Mouse (Mus musculus) liver, postnatal 0 days (tissue): ENCODE measurements around the gene Nectin2. TPM values are rescaled to one million over a fixed set of nuclear protein-coding genes. Genes with fewer than 3 reads are reported as not detected.

ENCODE experiments used
- ATAC-seq: fragments of 200-750 bp; cut with Nextera tagmentation; 2 replicates; pipeline ENCODE4 v1.8.0; 2017; ENCODE audit warnings: mild to moderate bottlenecking, moderate library complexity
- DNase-seq: peaks from one replicate; pipeline ENCODE4 v3.0.0-alpha.2; 2016
- H3K27ac ChIP-seq: fragments of 300-500 bp; sonication (generic); 2 replicates; pipeline ENCODE4 v1.5.1; 2014; ENCODE audit warnings: antibody characterized with exemption, moderate library complexity, mild to moderate bottlenecking, low read depth
- H3K27me3 ChIP-seq: fragments of 300-500 bp; sonication (generic); 2 replicates; pipeline ENCODE4 v1.6.1; 2014; ENCODE audit warnings: low read length, control low read depth, mixed read lengths; ENCODE audit not compliant: insufficient read depth
- H3K36me3 ChIP-seq: fragments of 300-500 bp; sonication (generic); replicated peaks from 2 replicates; pipeline ENCODE4 v1.6.1; 2014; ENCODE audit warnings: mild to moderate bottlenecking, control low read depth, low read length, moderate library complexity, mixed read lengths; ENCODE audit not compliant: insufficient read depth
- H3K4me1 ChIP-seq: fragments of 300-500 bp; sonication (generic); 2 replicates; pipeline ENCODE4 v1.6.1; 2014; ENCODE audit warnings: antibody characterized with exemption, mild to moderate bottlenecking, control low read depth; ENCODE audit not compliant: insufficient read depth
- H3K4me2 ChIP-seq: fragments of 300-500 bp; sonication (generic); 2 replicates; pipeline ENCODE4 v1.6.1; 2014; ENCODE audit warnings: low read depth, mild to moderate bottlenecking, low read length, moderate library complexity, mixed read lengths
- H3K4me3 ChIP-seq: fragments of 300-500 bp; sonication (generic); 2 replicates; pipeline ENCODE4 v1.5.1; 2014; ENCODE audit warnings: low read depth, low read length
- H3K9ac ChIP-seq: fragments of 300-500 bp; sonication (generic); replicated peaks from 2 replicates; pipeline ENCODE4 v1.6.1; 2014; ENCODE audit warnings: mild to moderate bottlenecking, moderate library complexity
- H3K9me3 ChIP-seq: fragments of 300-500 bp; sonication (generic); 2 replicates; pipeline ENCODE4 v1.6.1; 2016; ENCODE audit warnings: mild to moderate bottlenecking, control low read depth, low read length, mixed read lengths
- CTCF ChIP-seq: sonication (generic); IDR thresholded peaks from 2 replicates; pipeline ENCODE4 v1.5.1; 2016; ENCODE audit warnings: antibody characterized with exemption, low read depth
- EP300 ChIP-seq: IDR thresholded peaks from 2 replicates; pipeline ENCODE4 v1.6.1; 2016; ENCODE audit warnings: antibody characterized with exemption, low read depth, mild to moderate bottlenecking
- WGBS: fragments of 180-500 bp; shearing (Covaris S2); extraction: QIAGEN DNeasy Blood & Tissue Kit; methylation state at CpG from one replicate; pipeline ENCODE4 v1.1.7; 2014; ENCODE audit not compliant: insufficient replicate concordance; 5-methylcytosine and 5-hydroxymethylcytosine counted together
- polyA plus RNA-seq: library from polyadenylated mRNA; unstranded; fragments of >200 nt; fragmentation: Nextera tagmentation; extraction: Ambion mirVana; gene quantifications from 2 replicates; pipeline ENCODE4 v1.2.1, GENCODE M21; 2015

The Nectin2 gene
- polyA plus RNA-seq, 1 experiment from 2014 or later: 51.0 TPM

- WGBS: 1% methylated on average over 19 of the region's 19 CpGs
- no peaks in the 10 kb centered on the region for H3K27me3 ChIP-seq
- peaks cover 12% of the 10 kb centered on the region; the same call in 1 of the 2 replicates for H3K4me1 ChIP-seq
- no peaks in the 10 kb centered on the region for H3K36me3 ChIP-seq
- DNase-seq (peak; percentile 93), ATAC-seq (peak; percentile 30)
- TF ChIP-seq CTCF: peak; percentile 98
- TF ChIP-seq EP300: no peak
- H3K27ac ChIP-seq: no peak overlapping the region
- H3K4me3 ChIP-seq: no peak overlapping the region
- no peak overlapping the region for H3K9ac ChIP-seq
- peak overlapping the region; percentile 61 for H3K4me2 ChIP-seq
- H3K9me3 ChIP-seq: no peaks in the 10 kb centered on the region
Measured at GRCm38 (mm10) chr7:19789904-19790347, 39.6 kb upstream of the Nectin2 start.

- TF ChIP-seq CTCF (no peak), EP300 (no peak)
- peak overlapping the region; percentile 70 for H3K27ac ChIP-seq
- H3K4me3 ChIP-seq: no peak overlapping the region
- no peak overlapping the region for H3K9ac ChIP-seq
- DNase-seq: no peak
- 35% methylated on average over 12 of the region's 12 CpGs for WGBS
- no peak for ATAC-seq
- no peaks in the 10 kb centered on the region for H3K27me3 ChIP-seq
- no peak overlapping the region for H3K4me2 ChIP-seq
- no peaks in the 10 kb centered on the region for H3K9me3 ChIP-seq
- no peaks in the 10 kb centered on the region for H3K36me3 ChIP-seq
- H3K4me1 ChIP-seq: peaks cover 9% of the 10 kb centered on the region
Measured at GRCm38 (mm10) chr7:19785874-19786458, 35.7 kb upstream of the Nectin2 start.

- Histone ChIP-seq H3K4me1 (peaks cover 8% of the 10 kb centered on the region), H3K9ac (no peak overlapping the region; the same call in 1 of the 2 replicates), H3K27ac (peak overlapping the region; percentile 70), H3K36me3 (no peaks in the 10 kb centered on the region), H3K4me3 (no peak overlapping the region), H3K9me3 (peaks cover 2% of the 10 kb centered on the region; the same call in 1 of the 2 replicates), H3K4me2 (no peak overlapping the region), H3K27me3 (no peaks in the 10 kb centered on the region)
- DNase-seq (peak; percentile 51), ATAC-seq (peak; percentile 77)
- WGBS: 28% methylated on average over 11 of the region's 11 CpGs
- TF ChIP-seq CTCF (peak; percentile 67), EP300 (no peak)
Measured at GRCm38 (mm10) chr7:19784764-19785535, 34.7 kb upstream of the Nectin2 start.

GRCm38 (mm10) chr7:19783630-19784029 lies 33.3 kb upstream of the Nectin2 start:
- whole genome bisulfite sequencing: 54% methylated on average over 8 of the region's 8 CpGs

GRCm38 (mm10) chr7:19782645-19783044 lies 32.4 kb upstream of the Nectin2 start:
- no peaks in the 10 kb centered on the region for H3K36me3 ChIP-seq
- no peaks in the 10 kb centered on the region for H3K27me3 ChIP-seq
- H3K9me3 ChIP-seq: peaks cover 4% of the 10 kb centered on the region; the same call in 1 of the 2 replicates
- no peak overlapping the region for H3K27ac ChIP-seq
- no peak overlapping the region for H3K4me2 ChIP-seq
- ATAC-seq: no peak
- peaks cover 5% of the 10 kb centered on the region for H3K4me1 ChIP-seq
- TF ChIP-seq CTCF (peak; percentile 63), EP300 (no peak)
- H3K4me3 ChIP-seq: no peak overlapping the region
- peak; percentile 39 for DNase-seq
- no peak overlapping the region for H3K9ac ChIP-seq
- 75% methylated on average over 4 of the region's 4 CpGs for WGBS

More at GRCm38 (mm10) chr7:19783630-19784029, 33.3 kb upstream of the Nectin2 start:
- peaks cover 5% of the 10 kb centered on the region for H3K4me1 ChIP-seq
- TF ChIP-seq CTCF (no peak), EP300 (no peak)
- H3K36me3 ChIP-seq: no peaks in the 10 kb centered on the region
- peaks cover 4% of the 10 kb centered on the region; the same call in 1 of the 2 replicates for H3K9me3 ChIP-seq
- 0 out of 2 replicates have a peak overlapping the region, but pooled peaks have one; percentile 20 for H3K4me2 ChIP-seq
- H3K27ac ChIP-seq: peak overlapping the region; percentile 31; the same call in 1 of the 2 replicates
- H3K4me3 ChIP-seq: no peak overlapping the region
- DNase-seq: peak; percentile 40
- H3K27me3 ChIP-seq: no peaks in the 10 kb centered on the region
- H3K9ac ChIP-seq: no peak overlapping the region
- peak; percentile 50; the same call in 1 of the 2 replicates for ATAC-seq

GRCm38 (mm10) chr7:19781741-19782140 lies 31.5 kb upstream of the Nectin2 start:
- TF ChIP-seq CTCF: no peak
- Histone ChIP-seq H3K4me3 (no peak overlapping the region), H3K27me3 (no peaks in the 10 kb centered on the region), H3K36me3 (no peaks in the 10 kb centered on the region), H3K9me3 (peaks cover 4% of the 10 kb centered on the region; the same call in 1 of the 2 replicates), H3K27ac (no peak overlapping the region), H3K9ac (no peak overlapping the region), H3K4me1 (peaks cover 5% of the 10 kb centered on the region), H3K4me2 (no peak overlapping the region)
- DNase-seq: no peak
- ATAC-seq: no peak
- 72% methylated on average over 7 of the region's 7 CpGs for WGBS
